Mouse (Mus musculus): Measurements from ENCODE around the gene Tle2.

DNA sequence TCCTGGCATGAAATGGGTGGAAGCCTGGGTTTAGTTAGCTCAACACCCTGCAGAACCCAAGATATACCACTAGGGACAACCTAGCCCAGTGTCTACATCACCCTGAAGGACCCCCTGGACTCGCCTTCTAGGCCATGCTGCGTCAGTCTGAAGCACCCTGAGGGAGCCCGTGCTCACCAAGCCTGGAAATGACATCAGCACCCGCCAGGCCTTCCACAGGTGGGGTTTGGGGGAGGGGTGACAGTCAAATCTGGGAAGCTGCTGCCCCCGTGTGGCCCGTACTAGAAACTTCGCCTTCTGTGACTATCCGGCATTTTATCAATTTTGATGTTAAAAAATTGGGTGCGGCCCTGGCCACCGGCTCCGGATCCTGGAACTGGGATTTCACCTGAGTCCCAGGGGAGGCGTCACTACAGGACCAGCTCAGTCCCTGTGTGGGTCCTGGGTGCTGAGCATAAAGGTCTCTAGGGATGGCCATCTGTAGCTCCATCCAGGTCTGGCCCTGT, 22.7 kb upstream of the Tle2 start:
- TF ChIP-seq GATA1 (IDR thresholded peaks at IDR 0.05; ENCODE audit: borderline replicate concordance, low read length) (no peak), FLI1 (IDR thresholded peaks at IDR 0.05; ENCODE audit: low read length) (no peak)
